Mouse (Mus musculus): ENCODE data around the gene Inpp5f. TPM values are rescaled to one million over a fixed set of nuclear protein-coding genes. Genes with fewer than 3 reads are reported as not detected.
"Not testable (repeated sequence)": the region's sequence is repeated elsewhere in the genome, so short reads cannot be mapped to it uniquely, and the experiment has no call there.

Gene Inpp5f
- polyA plus RNA-seq (2016; fragmentation: Nextera tagmentation; extraction: Ambion mirVana) = 32.2 and 32.9 TPM in 2 replicates

DNA sequence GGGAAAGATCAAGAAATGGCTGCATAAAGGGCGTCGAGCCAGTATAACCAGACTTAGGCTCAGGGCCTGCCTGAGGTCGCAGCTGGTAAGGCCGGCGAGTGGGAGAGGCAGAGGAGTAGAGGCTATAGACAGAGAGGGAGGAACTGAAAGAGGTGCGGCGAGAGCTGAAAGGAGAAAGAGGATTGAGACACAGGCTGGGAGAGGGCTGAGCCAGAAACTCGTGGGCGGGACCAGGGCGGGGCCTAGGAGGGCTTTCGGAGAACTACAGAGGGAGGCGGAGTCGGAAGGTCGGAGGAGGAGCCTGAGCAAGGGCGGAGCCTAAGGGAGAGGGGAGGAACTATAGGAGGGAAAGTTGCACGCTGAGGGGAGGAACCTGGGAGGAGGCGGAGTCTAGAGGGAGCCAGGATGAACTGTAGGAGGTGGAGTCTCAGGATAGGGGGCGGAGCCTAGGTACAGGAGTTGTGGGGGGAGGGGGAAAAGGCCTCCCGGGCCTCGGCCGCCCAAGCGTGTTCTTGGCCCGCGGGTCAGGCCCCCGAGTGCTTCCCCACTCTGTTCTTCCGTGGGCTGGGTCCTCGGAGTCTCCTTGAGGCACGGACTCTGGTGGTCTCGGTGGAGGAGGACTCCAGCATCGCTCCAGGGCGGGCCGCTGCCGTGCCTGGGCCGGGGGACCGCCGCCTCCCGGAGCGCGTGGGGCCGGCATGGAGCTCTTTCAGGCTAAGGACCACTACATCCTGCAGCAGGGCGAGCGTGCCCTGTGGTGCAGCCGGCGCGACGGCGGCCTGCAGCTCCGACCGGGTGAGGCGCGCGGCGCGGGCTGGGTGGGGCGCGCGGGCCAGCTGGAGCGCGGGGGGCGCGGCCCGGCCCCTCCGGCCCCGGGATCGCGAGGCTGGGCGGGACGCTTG lies at the start of gene Inpp5f:
Inpp5f (plus strand) TSS at position 432 of the 902 bp plus-strand sequence.
- peak; percentile 98 for DNase-seq (ENCODE audit: low spot score)
- Histone ChIP-seq H3K27ac (replicated peaks) (peak within 1 kb of the TSS; percentile 92), H3K4me1 (peaks cover 22% of the 10 kb centered on the region), H3K36me3 (replicated peaks) (no peaks in the 10 kb centered on the region), H3K27me3 (replicated peaks; ENCODE audit: low read depth, poor library complexity, severe bottlenecking) (no peaks in the 10 kb centered on the region), H3K4me3 (peak within 1 kb of the TSS; percentile 87), H3K9me3 (0 out of 2 replicates have a peak, but pooled peaks cover 2% of the 10 kb centered on the region)
- WGBS = 2% methylated on average over 68 of the region's 68 CpGs

GRCm38 (mm10) chr7:128563373-128563772 lies 47.8 kb upstream of the Inpp5f start:
- Histone ChIP-seq H3K9me3 (no peaks in the 10 kb centered on the region), H3K27ac (replicated peaks) (no peak overlapping the region), H3K4me1 (no peaks in the 10 kb centered on the region), H3K36me3 (replicated peaks) (no peaks in the 10 kb centered on the region), H3K4me3 (no peak overlapping the region), H3K27me3 (replicated peaks; ENCODE audit: low read depth, poor library complexity, severe bottlenecking) (no peaks in the 10 kb centered on the region)
- DNase-seq (ENCODE audit: low spot score) = peak; percentile 46
- 41% methylated on average over 4 of the region's 4 CpGs for WGBS

- Histone ChIP-seq H3K36me3 (replicated peaks) (no peaks in the 10 kb centered on the region), H3K27ac (replicated peaks) (no peak overlapping the region), H3K4me3 (no peak overlapping the region), H3K9me3 (no peaks in the 10 kb centered on the region), H3K4me1 (no peaks in the 10 kb centered on the region), H3K27me3 (replicated peaks; ENCODE audit: low read depth, poor library complexity, severe bottlenecking) (no peaks in the 10 kb centered on the region)
- WGBS = 75% methylated on average over 7 of the region's 7 CpGs
- DNase-seq (ENCODE audit: low spot score) = no peak
Observed at GRCm38 (mm10) chr7:128566311-128566710, 44.8 kb upstream of the Inpp5f start.

- WGBS = 89% methylated on average over 8 of the region's 8 CpGs
- no peaks in the 10 kb centered on the region for H3K27me3 ChIP-seq (replicated peaks; ENCODE audit: low read depth, poor library complexity, severe bottlenecking)
- 0 out of 2 replicates have a peak, but pooled peaks cover 5% of the 10 kb centered on the region for H3K4me1 ChIP-seq
- no peaks in the 10 kb centered on the region for H3K9me3 ChIP-seq
- H3K4me3 ChIP-seq = no peak overlapping the region
- H3K36me3 ChIP-seq (replicated peaks) = no peaks in the 10 kb centered on the region
- H3K27ac ChIP-seq (replicated peaks) = no peak overlapping the region
- no peak for DNase-seq (ENCODE audit: low spot score)
Observed at GRCm38 (mm10) chr7:128567561-128568244, 43.4 kb upstream of the Inpp5f start.

DNA sequence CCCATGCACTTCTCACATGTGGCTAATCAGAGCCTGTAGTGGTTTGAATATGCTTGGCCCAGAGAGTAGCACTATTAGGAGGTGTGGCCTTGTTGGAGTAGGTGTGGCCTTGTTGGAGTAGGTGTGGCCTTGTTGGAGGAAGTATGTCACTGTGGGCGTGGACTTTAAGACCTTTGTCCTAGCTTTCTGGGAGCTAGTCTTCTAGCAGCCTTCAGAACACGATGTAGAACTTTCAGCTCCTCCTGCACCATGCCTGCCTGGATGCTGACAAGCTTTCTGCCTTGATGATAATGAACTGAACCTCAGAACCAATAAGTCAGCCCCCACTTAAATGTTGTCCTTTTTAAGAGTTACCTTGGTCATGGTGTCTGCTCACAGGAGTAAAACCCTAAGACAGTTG lies 41.7 kb upstream of the Inpp5f start:
- peaks cover 16% of the 10 kb centered on the region; the same call in 1 of the 2 replicates for H3K4me1 ChIP-seq
- 91% methylated on average over 2 of the region's 2 CpGs for WGBS
- H3K4me3 ChIP-seq; H3K36me3 ChIP-seq (replicated peaks); DNase-seq (ENCODE audit: low spot score); H3K27ac ChIP-seq (replicated peaks); H3K27me3 ChIP-seq (replicated peaks; ENCODE audit: low read depth, poor library complexity, severe bottlenecking); H3K9me3 ChIP-seq: not testable (repeated sequence)

GRCm38 (mm10) chr7:128569987-128570656 lies 41.0 kb upstream of the Inpp5f start:
- no peak overlapping the region for H3K4me3 ChIP-seq
- 94% methylated on average over 8 of the region's 8 CpGs for WGBS
- DNase-seq (ENCODE audit: low spot score) = no peak
- H3K27me3 ChIP-seq (replicated peaks; ENCODE audit: low read depth, poor library complexity, severe bottlenecking) = no peaks in the 10 kb centered on the region
- H3K4me1 ChIP-seq = peaks cover 19% of the 10 kb centered on the region; the same call in 1 of the 2 replicates
- H3K27ac ChIP-seq (replicated peaks) = no peak overlapping the region
- H3K9me3 ChIP-seq = no peaks in the 10 kb centered on the region
- H3K36me3 ChIP-seq (replicated peaks) = no peaks in the 10 kb centered on the region

DNA sequence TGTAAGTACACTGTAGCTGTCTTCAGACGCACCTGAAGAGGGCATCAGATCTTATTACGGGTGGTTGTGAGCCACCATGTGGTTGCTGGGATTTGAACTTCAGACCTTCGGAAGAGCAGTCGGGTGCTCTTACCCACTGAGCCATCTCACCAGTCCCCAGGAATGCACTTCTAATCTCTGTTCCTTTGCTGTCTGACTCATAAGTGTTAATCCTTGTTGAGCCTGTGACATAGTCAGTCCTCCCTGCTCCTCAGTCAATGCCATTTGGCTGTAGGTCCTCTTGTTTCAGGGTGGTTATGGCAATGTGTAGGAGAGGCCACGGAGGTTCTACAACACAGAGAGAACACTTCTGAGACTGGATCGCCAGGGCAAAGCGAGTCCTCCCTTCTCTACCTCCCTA lies 40.5 kb upstream of the Inpp5f start:
- WGBS = 91% methylated on average over 7 of the region's 7 CpGs

GRCm38 (mm10) chr7:128572030-128572429 lies 39.1 kb upstream of the Inpp5f start:
- WGBS = 59% methylated on average over 4 of the region's 4 CpGs
- Histone ChIP-seq H3K9me3 (no peaks in the 10 kb centered on the region), H3K4me3 (no peak overlapping the region), H3K27ac (replicated peaks) (no peak overlapping the region), H3K27me3 (replicated peaks; ENCODE audit: low read depth, poor library complexity, severe bottlenecking) (no peaks in the 10 kb centered on the region), H3K36me3 (replicated peaks) (no peaks in the 10 kb centered on the region), H3K4me1 (peaks cover 19% of the 10 kb centered on the region; the same call in 1 of the 2 replicates)
- DNase-seq (ENCODE audit: low spot score) = no peak

More for the DNA sequence above, 40.5 kb upstream of the Inpp5f start:
- not testable (repeated sequence) for H3K27me3 ChIP-seq (replicated peaks; ENCODE audit: low read depth, poor library complexity, severe bottlenecking); H3K9me3 ChIP-seq; H3K36me3 ChIP-seq (replicated peaks); H3K27ac ChIP-seq (replicated peaks); H3K4me3 ChIP-seq; DNase-seq (ENCODE audit: low spot score)
- H3K4me1 ChIP-seq = peaks cover 19% of the 10 kb centered on the region; the same call in 1 of the 2 replicates

DNA sequence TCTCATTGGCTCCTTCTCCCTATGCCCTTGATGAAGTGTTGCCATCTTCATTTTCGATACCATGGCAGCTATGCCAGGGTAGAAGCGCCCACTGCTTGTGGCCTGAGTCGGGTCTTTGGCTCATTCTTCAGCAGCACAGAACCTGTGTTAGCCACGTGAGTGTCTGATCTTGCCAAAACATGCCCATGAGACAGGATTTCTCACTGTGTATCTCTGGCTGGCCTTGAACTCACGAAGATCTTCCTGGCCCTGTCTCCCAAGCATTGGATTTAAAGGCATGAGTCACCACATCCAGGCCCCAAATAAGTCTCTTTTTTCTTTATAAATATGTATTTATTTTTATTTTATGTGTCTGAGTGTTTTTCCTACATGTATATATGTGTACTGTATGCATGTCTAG lies 35.9 kb upstream of the Inpp5f start:
- Histone ChIP-seq H3K27me3 (replicated peaks; ENCODE audit: low read depth, poor library complexity, severe bottlenecking) (no peaks in the 10 kb centered on the region), H3K4me1 (peaks cover 36% of the 10 kb centered on the region), H3K9me3 (no peaks in the 10 kb centered on the region), H3K27ac (replicated peaks) (no peak overlapping the region), H3K36me3 (replicated peaks) (no peaks in the 10 kb centered on the region), H3K4me3 (no peak overlapping the region)
- WGBS = 89% methylated on average over 5 of the region's 5 CpGs
- no peak for DNase-seq (ENCODE audit: low spot score)

DNA sequence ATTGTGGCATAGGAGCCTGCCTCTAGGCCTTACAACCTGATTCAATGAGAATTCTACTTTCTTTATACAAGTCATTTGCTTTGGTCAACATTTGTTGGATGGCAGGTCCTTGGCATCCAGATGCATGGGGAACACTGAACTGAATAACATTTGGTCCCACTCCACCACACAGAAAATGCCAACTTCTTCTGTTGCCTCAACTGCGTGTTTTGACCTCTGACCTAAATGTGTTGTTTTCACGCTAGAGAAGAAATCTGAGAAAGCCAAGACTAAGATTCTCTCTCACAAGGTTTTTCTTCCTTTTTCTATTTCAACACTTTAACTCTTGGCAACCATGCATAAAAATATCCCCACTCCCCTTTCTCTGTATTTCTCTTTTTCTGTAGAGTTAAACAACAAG lies 35.3 kb upstream of the Inpp5f start:
- 45% methylated on average over 2 of the region's 2 CpGs for WGBS
- H3K4me1 ChIP-seq = peaks cover 36% of the 10 kb centered on the region
- no peak for DNase-seq (ENCODE audit: low spot score)
- H3K36me3 ChIP-seq (replicated peaks) = no peaks in the 10 kb centered on the region
- no peak overlapping the region for H3K27ac ChIP-seq (replicated peaks)
- no peaks in the 10 kb centered on the region for H3K27me3 ChIP-seq (replicated peaks; ENCODE audit: low read depth, poor library complexity, severe bottlenecking)
- no peak overlapping the region for H3K4me3 ChIP-seq
- no peaks in the 10 kb centered on the region for H3K9me3 ChIP-seq

DNA sequence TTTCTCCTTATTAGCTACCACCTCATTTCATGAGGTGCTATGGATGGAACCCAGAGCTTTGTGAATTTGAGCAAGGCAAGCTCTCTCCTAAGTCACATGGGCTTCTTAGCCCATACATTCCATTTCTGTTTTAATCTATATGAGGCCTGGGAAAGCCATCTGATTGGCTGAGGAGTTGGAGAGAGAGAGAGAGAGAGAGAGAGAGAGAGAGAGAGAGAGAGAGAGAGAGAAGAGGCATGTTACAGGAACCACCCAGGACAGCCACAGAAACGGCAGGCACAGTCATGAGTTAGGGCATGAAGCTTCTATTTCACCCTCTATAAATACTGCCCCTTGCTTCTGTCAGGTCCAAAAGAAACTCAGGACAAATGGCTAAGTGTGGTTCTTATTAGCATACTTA lies 33.5 kb upstream of the Inpp5f start:
- peaks cover 36% of the 10 kb centered on the region for H3K4me1 ChIP-seq
- no peak for DNase-seq (ENCODE audit: low spot score)
- 59% methylated on average over 1 of the region's 1 CpGs for WGBS
- no peak overlapping the region for H3K27ac ChIP-seq (replicated peaks)
- H3K9me3 ChIP-seq = no peaks in the 10 kb centered on the region
- H3K27me3 ChIP-seq (replicated peaks; ENCODE audit: low read depth, poor library complexity, severe bottlenecking) = no peaks in the 10 kb centered on the region
- H3K4me3 ChIP-seq = no peak overlapping the region
- H3K36me3 ChIP-seq (replicated peaks) = no peaks in the 10 kb centered on the region

- Histone ChIP-seq H3K4me3 (no peak overlapping the region), H3K27ac (replicated peaks) (no peak overlapping the region), H3K9me3 (no peaks in the 10 kb centered on the region), H3K36me3 (replicated peaks) (no peaks in the 10 kb centered on the region), H3K4me1 (peaks cover 32% of the 10 kb centered on the region), H3K27me3 (replicated peaks; ENCODE audit: low read depth, poor library complexity, severe bottlenecking) (no peaks in the 10 kb centered on the region)
- WGBS = 69% methylated on average over 10 of the region's 10 CpGs
- no peak for DNase-seq (ENCODE audit: low spot score)
Observed at GRCm38 (mm10) chr7:128578199-128578945, 32.8 kb upstream of the Inpp5f start.

All from embryonic facial prominence, embryonic 10.5 days (tissue).